Mouse (Mus musculus) neural tube, embryonic 11.5 days (tissue): Measurements from ENCODE around the gene Dnah14. TPM values are rescaled to one million over a fixed set of nuclear protein-coding genes. Genes with fewer than 3 reads are reported as not detected.

Experiments
- ATAC-seq: fragments of 200-750 bp; cut with Nextera tagmentation; 2 replicates; pipeline ENCODE4 v1.8.0; 2017; ENCODE audit warnings: moderate number of reproducible peaks, mild to moderate bottlenecking, moderate TSS enrichment, moderate library complexity; ENCODE audit not compliant: insufficient read depth, low FRiP score, low TSS enrichment
- DNase-seq: peaks from one replicate; pipeline ENCODE4 v3.0.0-alpha.2; 2015; ENCODE audit warnings: low spot score
- H3K27ac ChIP-seq: fragments of 300-500 bp; sonication (generic); 2 replicates; pipeline ENCODE4 v1.5.1; 2014; ENCODE audit warnings: low read depth, mild to moderate bottlenecking, low read length
- H3K27me3 ChIP-seq: fragments of 300-500 bp; sonication (generic); 2 replicates; pipeline ENCODE4 v1.6.1; 2014; ENCODE audit warnings: mild to moderate bottlenecking, low read length, mixed read lengths; ENCODE audit not compliant: control insufficient read depth, insufficient read depth
- H3K36me3 ChIP-seq: fragments of 300-500 bp; sonication (generic); 2 replicates; pipeline ENCODE4 v1.6.1; 2014; ENCODE audit warnings: mild to moderate bottlenecking, low read length, moderate library complexity, mixed read lengths; ENCODE audit not compliant: control insufficient read depth, insufficient read depth
- H3K4me1 ChIP-seq: fragments of 300-500 bp; sonication (generic); 2 replicates; pipeline ENCODE4 v1.6.1; 2014; ENCODE audit warnings: low read length, mixed read lengths; ENCODE audit not compliant: control insufficient read depth, insufficient read depth
- H3K4me2 ChIP-seq: fragments of 300-500 bp; sonication (generic); 2 replicates; pipeline ENCODE4 v1.6.1; 2014; ENCODE audit warnings: low read depth, mild to moderate bottlenecking, moderate library complexity
- H3K4me3 ChIP-seq: fragments of 300-500 bp; sonication (generic); 2 replicates; pipeline ENCODE4 v1.5.1; 2014; ENCODE audit warnings: low read depth, low read length
- H3K9ac ChIP-seq: fragments of 300-500 bp; sonication (generic); 2 replicates; pipeline ENCODE4 v1.6.1; 2014; ENCODE audit warnings: mild to moderate bottlenecking, low read length
- H3K9me3 ChIP-seq: fragments of 300-500 bp; sonication (generic); 2 replicates; pipeline ENCODE4 v1.6.1; 2016; ENCODE audit warnings: low read length; ENCODE audit not compliant: control insufficient read depth
- WGBS: fragments of 180-500 bp; shearing (Covaris S2); extraction: QIAGEN DNeasy Blood & Tissue Kit; methylation state at CpG from one replicate; pipeline ENCODE4 v1.1.7; 2014; 5-methylcytosine and 5-hydroxymethylcytosine counted together
- polyA plus RNA-seq: library from polyadenylated mRNA; unstranded; fragments of >200 nt; fragmentation: Nextera tagmentation; extraction: Ambion mirVana; gene quantifications from 2 replicates; pipeline ENCODE4 v1.2.1, GENCODE M21; 2014

Dnah14 gene
- polyA plus RNA-seq, 1 experiment from 2014 or later, result 2.1 TPM

DNA sequence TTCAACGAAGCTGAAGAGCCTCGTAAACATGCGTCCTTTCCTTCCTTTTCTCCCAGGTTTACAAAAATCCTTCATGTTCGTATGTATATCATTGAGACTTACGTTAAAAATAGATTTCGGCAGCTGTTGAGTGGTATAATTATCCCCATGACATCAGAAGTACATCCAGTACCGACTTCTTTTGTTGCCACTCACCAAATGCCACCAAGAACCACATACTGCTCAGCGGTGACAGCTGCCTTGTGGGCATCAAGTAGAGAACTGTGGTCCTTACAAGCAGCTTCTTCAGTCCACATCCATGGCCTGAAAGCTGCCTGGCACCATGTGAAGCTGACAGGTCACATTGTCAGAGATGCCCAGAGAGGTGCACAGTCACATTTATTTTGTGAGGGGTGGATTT, 26.4 kb upstream of the Dnah14 start:
- 95% methylated on average over 8 of the region's 8 CpGs for WGBS
- H3K36me3 ChIP-seq, result no peaks in the 10 kb centered on the region
- H3K27me3 ChIP-seq, result no peaks in the 10 kb centered on the region
- no peak overlapping the region for H3K9ac ChIP-seq
- no peaks in the 10 kb centered on the region for H3K9me3 ChIP-seq
- ATAC-seq (no peak), DNase-seq (no peak)
- H3K4me2 ChIP-seq, result no peak overlapping the region
- no peak overlapping the region for H3K4me3 ChIP-seq
- H3K27ac ChIP-seq, result no peak overlapping the region
- 0 out of 2 replicates have a peak, but pooled peaks cover 5% of the 10 kb centered on the region for H3K4me1 ChIP-seq

DNA sequence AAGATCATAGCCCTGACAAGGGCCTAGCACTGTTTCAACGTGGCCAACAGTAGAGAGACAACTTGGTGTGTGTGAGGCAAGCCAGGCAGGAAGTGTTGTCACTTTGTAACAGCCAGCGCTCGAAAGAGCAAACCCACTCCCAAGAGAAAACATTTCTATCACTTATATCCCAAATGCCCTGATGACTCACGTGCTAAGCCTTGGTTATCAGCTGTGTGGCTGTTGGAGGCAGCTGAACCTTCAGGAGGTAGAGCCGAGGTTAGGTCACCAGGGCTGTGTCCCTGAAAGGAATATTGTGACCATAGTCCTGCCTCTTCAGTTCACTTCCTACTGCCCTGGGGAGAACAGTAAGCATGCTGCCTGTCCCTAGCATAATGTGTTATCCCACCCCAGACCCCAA, 25.5 kb upstream of the Dnah14 start:
- H3K27ac ChIP-seq, result no peak overlapping the region
- no peaks in the 10 kb centered on the region for H3K36me3 ChIP-seq
- ATAC-seq (no peak), DNase-seq (no peak)
- no peaks in the 10 kb centered on the region for H3K9me3 ChIP-seq
- 74% methylated on average over 5 of the region's 5 CpGs for WGBS
- H3K27me3 ChIP-seq, result no peaks in the 10 kb centered on the region
- 0 out of 2 replicates have a peak, but pooled peaks cover 5% of the 10 kb centered on the region for H3K4me1 ChIP-seq
- H3K4me2 ChIP-seq, result no peak overlapping the region
- H3K4me3 ChIP-seq, result no peak overlapping the region
- H3K9ac ChIP-seq, result no peak overlapping the region

DNA sequence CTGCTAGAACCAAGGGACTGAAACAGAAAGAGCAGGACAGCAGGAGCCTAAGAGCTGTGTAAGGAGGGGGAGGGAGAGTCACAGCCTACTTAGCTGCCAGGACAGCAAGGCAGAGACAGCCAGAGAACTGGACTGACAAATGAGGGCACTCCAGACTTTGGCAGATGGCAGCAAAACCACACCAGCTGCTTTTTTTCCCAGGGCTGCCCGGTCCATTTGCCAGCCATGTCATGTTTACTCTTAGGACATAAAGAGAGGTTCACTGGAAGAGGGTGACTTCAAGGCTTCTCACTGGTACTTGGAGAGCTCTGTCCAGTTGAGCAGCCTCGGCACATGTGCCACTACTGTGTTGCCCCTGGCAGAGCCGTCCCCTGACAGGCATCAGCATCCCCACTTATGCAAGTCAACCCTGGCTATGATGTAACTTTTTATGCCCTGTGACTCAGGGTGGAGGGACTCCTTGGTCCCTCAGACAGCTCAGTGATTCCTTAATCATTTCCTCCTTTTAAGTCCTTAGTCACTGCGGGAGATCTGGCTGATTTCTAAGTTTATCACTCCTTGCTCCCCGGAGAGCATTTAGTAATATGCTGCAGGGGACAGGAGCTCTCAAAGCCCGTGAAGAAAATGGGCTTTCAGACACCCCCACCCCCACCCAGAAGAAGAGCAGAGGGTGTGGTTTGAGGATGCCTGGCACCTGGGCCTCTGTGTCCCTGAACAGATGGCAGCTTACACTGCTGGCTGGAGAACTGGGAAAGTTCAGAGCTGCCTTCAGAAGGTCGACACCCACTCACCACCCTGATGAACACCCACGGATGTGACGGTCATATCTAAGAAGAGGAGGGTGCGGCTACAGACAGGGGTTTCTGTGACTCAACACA, 23.6 kb upstream of the Dnah14 start:
- H3K9me3 ChIP-seq, result no peaks in the 10 kb centered on the region
- H3K4me3 ChIP-seq, result no peak overlapping the region
- no peaks in the 10 kb centered on the region for H3K27me3 ChIP-seq
- 41% methylated on average over 10 of the region's 10 CpGs for WGBS
- H3K27ac ChIP-seq, result no peak overlapping the region
- H3K4me2 ChIP-seq, result no peak overlapping the region
- H3K9ac ChIP-seq, result no peak overlapping the region
- peak; percentile 69; the same call in 1 of the 2 replicates for ATAC-seq
- no peaks in the 10 kb centered on the region for H3K36me3 ChIP-seq
- DNase-seq, result peak; percentile 49
- H3K4me1 ChIP-seq, result 0 out of 2 replicates have a peak, but pooled peaks cover 5% of the 10 kb centered on the region

DNA sequence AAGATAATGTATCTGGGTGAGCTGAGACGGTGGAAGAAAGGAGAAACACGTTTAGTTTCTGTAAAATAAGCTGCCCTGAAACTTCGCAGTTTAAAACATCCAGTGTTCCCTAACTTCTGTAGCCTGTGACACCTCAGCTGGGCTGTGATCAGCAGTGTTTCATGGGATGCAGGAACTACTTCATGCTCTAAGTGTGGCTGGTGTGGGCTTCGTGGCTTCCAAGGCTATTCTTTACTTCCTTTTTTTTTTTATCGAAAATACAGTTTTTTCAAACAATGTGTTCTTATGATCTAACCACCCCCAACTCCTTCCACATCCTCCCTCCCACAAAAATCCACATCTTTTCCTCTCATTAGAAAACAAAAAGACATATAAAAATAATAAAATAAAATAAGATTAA, 20.9 kb upstream of the Dnah14 start:
- DNase-seq (no peak), ATAC-seq (no peak)
- Histone ChIP-seq H3K4me3 (no peak overlapping the region), H3K27me3 (no peaks in the 10 kb centered on the region), H3K27ac (no peak overlapping the region), H3K4me2 (no peak overlapping the region), H3K9ac (no peak overlapping the region), H3K36me3 (no peaks in the 10 kb centered on the region), H3K9me3 (no peaks in the 10 kb centered on the region), H3K4me1 (0 out of 2 replicates have a peak, but pooled peaks cover 5% of the 10 kb centered on the region)
- WGBS, result 87% methylated on average over 5 of the region's 5 CpGs

DNA sequence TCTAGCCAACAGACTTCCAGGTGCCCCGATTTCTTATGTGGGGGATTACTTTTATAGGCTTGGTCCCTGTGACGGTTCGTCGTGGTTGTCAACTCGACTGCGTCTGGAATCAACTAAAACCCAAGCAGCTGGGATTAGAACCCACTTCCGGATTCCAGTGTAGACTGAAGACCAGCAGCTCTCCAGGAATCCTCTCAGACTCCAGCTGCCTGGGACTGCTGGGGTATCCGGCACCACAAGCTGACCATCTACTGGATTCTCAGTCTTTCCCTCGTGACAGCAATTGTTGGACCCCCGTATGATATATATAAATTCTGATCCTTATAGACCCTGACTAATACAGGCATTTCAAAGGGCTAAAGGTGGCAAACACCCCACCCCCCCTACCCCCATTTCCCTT, 16.7 kb upstream of the Dnah14 start:
- ATAC-seq (no peak), DNase-seq (no peak)
- no peaks in the 10 kb centered on the region for H3K9me3 ChIP-seq
- no peak overlapping the region for H3K4me3 ChIP-seq
- H3K4me1 ChIP-seq, result peaks cover 3% of the 10 kb centered on the region; the same call in 1 of the 2 replicates
- H3K9ac ChIP-seq, result no peak overlapping the region
- no peak overlapping the region for H3K4me2 ChIP-seq
- no peaks in the 10 kb centered on the region for H3K27me3 ChIP-seq
- no peak overlapping the region for H3K27ac ChIP-seq
- no peaks in the 10 kb centered on the region for H3K36me3 ChIP-seq
- 72% methylated on average over 10 of the region's 10 CpGs for WGBS

DNA sequence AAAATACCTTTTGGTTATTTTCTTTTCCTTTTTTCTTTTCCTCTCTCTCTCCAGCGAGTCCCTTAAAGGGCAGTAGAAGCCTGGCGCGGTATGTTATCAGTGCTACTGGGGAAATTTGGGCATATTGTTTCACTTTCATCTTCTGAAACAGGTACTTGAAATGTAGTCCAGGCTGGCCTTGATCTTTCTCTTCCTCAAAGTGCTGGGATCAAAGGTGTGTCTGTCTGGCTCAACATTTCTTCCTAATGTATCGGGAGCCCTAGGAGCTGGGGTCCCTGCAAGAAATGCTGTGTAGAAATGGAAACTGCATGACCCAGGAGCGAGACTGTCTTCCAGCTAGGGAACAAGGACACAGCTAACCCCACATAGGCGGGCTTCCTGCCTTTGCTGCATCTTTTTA, 16.0 kb upstream of the Dnah14 start:
- Histone ChIP-seq H3K27me3 (no peaks in the 10 kb centered on the region), H3K4me3 (no peak overlapping the region), H3K4me2 (no peak overlapping the region), H3K9ac (no peak overlapping the region), H3K36me3 (no peaks in the 10 kb centered on the region), H3K27ac (peak overlapping the region; percentile 30; the same call in 1 of the 2 replicates), H3K4me1 (peaks cover 3% of the 10 kb centered on the region; the same call in 1 of the 2 replicates), H3K9me3 (no peaks in the 10 kb centered on the region)
- ATAC-seq (no peak), DNase-seq (no peak)
- 80% methylated on average over 6 of the region's 6 CpGs for WGBS

DNA sequence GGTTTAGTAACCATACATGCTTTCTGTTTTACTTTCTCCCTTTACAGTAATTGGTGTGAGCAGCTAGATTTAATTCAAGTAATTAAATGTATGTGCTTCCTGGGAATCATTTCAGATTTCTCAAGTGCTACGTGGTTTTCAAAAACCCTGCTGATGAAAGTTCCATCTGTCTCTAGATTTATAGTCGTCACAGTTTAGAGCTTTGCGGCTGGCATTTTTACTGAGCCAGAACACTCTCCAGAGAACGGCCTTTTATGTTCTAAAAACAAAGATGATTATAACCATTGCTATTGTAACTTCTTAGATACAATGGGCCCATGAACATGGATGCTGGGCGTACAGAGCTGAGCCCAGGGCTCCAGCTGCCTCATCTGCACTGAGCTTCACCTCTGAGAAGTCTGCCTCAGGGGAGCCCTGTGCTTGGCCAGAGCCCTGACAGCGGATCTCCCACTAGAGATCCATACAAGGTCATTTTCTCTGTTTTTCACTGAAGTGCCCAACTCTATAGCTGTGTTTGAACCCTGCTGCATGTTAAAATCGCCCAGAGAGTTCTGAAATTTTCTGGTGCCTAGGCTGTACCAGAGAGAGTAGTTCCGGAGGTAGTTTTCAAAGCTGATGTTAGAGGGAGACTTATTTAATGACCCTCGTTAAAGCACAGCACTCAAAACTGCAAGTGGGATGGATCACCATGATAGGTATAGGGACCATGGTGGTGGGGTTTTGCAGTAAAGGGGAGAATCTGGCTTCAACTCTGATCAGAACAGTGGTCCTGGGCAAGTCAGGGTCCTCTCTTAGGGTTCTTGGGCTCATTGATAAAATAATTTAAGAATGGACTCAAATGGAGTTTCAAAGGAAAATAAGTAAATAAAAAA, 15.2 kb upstream of the Dnah14 start:
- DNase-seq, result peak; percentile 21
- Histone ChIP-seq H3K36me3 (no peaks in the 10 kb centered on the region), H3K9me3 (no peaks in the 10 kb centered on the region), H3K4me1 (peaks cover 3% of the 10 kb centered on the region; the same call in 1 of the 2 replicates), H3K27ac (no peak overlapping the region; the same call in 1 of the 2 replicates), H3K27me3 (no peaks in the 10 kb centered on the region), H3K4me3 (no peak overlapping the region), H3K4me2 (no peak overlapping the region), H3K9ac (no peak overlapping the region)
- peak; percentile 78; the same call in 1 of the 2 replicates for ATAC-seq
- WGBS, result 30% methylated on average over 9 of the region's 9 CpGs

DNA sequence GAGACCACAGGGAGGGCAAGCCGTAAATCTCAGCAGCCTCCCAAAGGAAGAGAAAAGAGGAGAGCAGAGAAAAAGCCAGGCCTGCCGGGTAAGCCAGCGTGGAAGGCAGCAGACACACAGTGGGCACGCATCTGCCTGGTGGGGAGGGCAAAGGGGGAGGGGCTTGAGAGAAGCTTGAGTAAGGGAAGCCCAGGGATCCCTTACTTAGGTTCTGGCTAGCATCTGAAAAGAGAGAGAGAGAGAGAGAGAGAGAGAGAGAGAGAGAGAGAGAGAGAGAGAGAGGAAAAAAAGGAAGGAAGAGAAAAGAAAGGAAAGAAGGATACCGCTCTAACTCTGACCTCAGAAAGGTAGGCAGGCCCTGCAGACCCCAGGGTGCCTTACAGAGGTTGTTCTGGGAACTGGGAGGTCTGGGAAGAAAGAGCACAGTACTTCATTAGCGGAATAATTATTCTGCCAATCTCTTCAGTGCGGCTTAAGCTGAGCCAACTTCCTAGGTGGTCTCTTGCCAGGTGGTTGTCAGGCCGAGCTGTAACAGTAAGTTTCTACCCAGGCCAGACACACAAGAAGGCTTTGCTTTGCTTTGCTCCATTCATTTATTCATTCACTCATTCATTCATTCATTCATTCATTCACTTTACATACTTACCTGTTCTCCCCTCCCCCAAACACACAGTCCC, 14.5 kb upstream of the Dnah14 start:
- Histone ChIP-seq H3K4me2 (no peak overlapping the region), H3K36me3 (no peaks in the 10 kb centered on the region), H3K27me3 (no peaks in the 10 kb centered on the region), H3K9me3 (no peaks in the 10 kb centered on the region), H3K4me3 (no peak overlapping the region), H3K4me1 (peaks cover 3% of the 10 kb centered on the region; the same call in 1 of the 2 replicates), H3K27ac (peak overlapping the region; percentile 3; the same call in 1 of the 2 replicates), H3K9ac (no peak overlapping the region)
- 13% methylated on average over 8 of the region's 8 CpGs for WGBS
- peak; percentile 69; the same call in 1 of the 2 replicates for ATAC-seq
- no peak for DNase-seq
